Mouse (Mus musculus) intestine, postnatal 0 days (tissue): ENCODE measurements at regions not wholly inside any gene's neighbourhood (a gene's known extent, or its start where the extent isn't known, plus 50 kb on each side); places are given as distances from the start of the nearest gene placed in this dataset.

ENCODE experiments used
- ATAC-seq: fragments of 200-750 bp; cut with Nextera tagmentation; 2 replicates; pipeline ENCODE4 v1.8.0; 2017; ENCODE audit warnings: mild to moderate bottlenecking, moderate TSS enrichment, moderate library complexity
- H3K27ac ChIP-seq: fragments of 300-500 bp; sonication (generic); 2 replicates; pipeline ENCODE4 v1.5.1; 2014; ENCODE audit warnings: mild to moderate bottlenecking, low read depth, low read length, moderate library complexity
- H3K27me3 ChIP-seq: fragments of 300-500 bp; sonication (generic); replicated peaks from 2 replicates; pipeline ENCODE4 v1.6.1; 2014; ENCODE audit warnings: low read length, mixed read lengths; ENCODE audit not compliant: control insufficient read depth, insufficient read depth
- H3K36me3 ChIP-seq: fragments of 300-500 bp; sonication (generic); 2 replicates; pipeline ENCODE4 v1.6.1; 2014; ENCODE audit warnings: mild to moderate bottlenecking, moderate library complexity; ENCODE audit not compliant: control insufficient read depth, insufficient read depth
- H3K4me1 ChIP-seq: fragments of 300-500 bp; sonication (generic); replicated peaks from 2 replicates; pipeline ENCODE4 v1.6.1; 2014; ENCODE audit warnings: antibody characterized with exemption, low read length, mixed read lengths; ENCODE audit not compliant: control insufficient read depth, insufficient read depth
- H3K4me2 ChIP-seq: fragments of 300-500 bp; sonication (generic); replicated peaks from 2 replicates; pipeline ENCODE4 v1.6.1; 2014; ENCODE audit warnings: low read depth, mild to moderate bottlenecking, moderate library complexity
- H3K4me3 ChIP-seq: fragments of 300-500 bp; sonication (generic); 2 replicates; pipeline ENCODE4 v1.5.1; 2014; ENCODE audit warnings: low read depth, low read length
- H3K9ac ChIP-seq: fragments of 300-500 bp; sonication (generic); 2 replicates; pipeline ENCODE4 v1.6.1; 2014; ENCODE audit warnings: mild to moderate bottlenecking, low read depth, low read length
- H3K9me3 ChIP-seq: fragments of 300-500 bp; sonication (generic); 2 replicates; pipeline ENCODE4 v1.6.1; 2016; ENCODE audit warnings: mixed run types; ENCODE audit not compliant: control insufficient read depth
- CTCF ChIP-seq: sonication (generic); IDR thresholded peaks from 2 replicates; pipeline ENCODE4 v1.5.1; 2016; ENCODE audit warnings: low read depth, mild to moderate bottlenecking, control low read depth, antibody characterized with exemption, moderate library complexity
- WGBS: fragments of 180-500 bp; shearing (Covaris S2); extraction: QIAGEN DNeasy Blood & Tissue Kit; methylation state at CpG from one replicate; pipeline ENCODE4 v1.1.7; 2014; 5-methylcytosine and 5-hydroxymethylcytosine counted together

DNA sequence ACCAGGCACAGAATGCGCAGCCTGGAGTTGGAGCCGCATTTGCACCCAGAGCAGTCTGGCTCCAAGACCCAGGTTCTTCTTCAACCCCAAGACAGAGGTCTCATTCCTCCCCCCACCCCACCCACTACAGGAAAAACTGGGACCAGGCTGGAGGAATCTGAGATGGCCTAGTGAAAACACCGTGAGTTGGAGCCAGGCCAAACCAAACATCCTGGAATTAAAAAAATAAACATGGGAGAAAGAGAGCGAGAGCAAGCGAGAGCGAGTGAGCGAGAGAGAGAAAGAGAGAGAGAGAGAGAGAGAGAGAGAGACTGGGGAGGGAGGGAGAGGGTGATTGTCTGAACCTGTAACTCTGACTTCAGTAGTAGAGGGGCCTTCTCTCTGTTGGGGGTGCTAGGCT, 138.8 kb downstream of the Mn1 start:
- TF ChIP-seq CTCF, result no peak
- H3K4me3 ChIP-seq, result no peak overlapping the region
- H3K9ac ChIP-seq, result no peak overlapping the region
- WGBS, result 21% methylated on average over 7 of the region's 7 CpGs
- H3K27me3 ChIP-seq, result no peaks in the 10 kb centered on the region
- no peak overlapping the region for H3K4me2 ChIP-seq
- no peak overlapping the region for H3K27ac ChIP-seq
- H3K36me3 ChIP-seq, result no peaks in the 10 kb centered on the region
- no peaks in the 10 kb centered on the region for H3K4me1 ChIP-seq
- ATAC-seq, result no peak
- no peaks in the 10 kb centered on the region for H3K9me3 ChIP-seq

DNA sequence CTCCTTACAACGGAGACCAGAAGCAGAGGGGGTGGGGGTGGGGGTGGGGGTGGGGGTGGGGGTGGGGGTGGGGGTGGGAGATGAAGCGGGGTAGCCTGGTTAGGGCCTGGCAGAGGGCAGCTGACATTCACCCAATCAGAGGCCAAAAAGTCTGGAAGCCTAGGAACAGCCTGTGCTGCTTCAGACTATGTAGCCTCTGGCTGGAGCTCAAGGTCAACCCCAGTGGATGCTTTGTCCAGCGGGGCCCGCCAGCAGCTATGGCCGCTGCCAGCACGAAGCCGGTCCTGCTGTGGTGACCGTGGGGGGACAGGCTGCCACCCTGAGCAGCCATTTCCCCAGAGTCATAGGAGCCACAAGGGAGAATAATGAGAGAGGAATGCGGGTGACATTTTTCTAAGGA, 143.3 kb downstream of the Mn1 start:
- TF ChIP-seq CTCF, result no peak
- WGBS, result 61% methylated on average over 9 of the region's 9 CpGs
- ATAC-seq, result no peak

DNA sequence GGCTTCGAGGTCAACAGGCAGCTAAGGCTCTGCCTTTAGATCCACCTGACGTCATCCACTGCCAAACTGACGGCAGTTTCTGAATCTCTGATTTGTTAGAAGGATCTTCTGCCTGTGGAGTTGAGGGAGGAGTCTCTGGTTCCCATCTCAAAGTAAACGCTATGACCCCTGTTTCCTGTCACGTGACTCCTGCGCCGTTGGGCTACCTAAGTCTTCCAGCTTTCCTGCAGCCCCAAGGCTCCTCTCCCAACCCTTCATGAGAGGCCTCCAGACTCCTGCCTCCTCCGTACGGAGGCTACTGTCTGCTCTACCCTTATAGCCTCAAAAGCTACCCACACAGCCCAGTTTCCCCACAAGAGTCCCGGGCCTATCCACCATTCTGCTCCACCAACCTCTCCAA, 144.1 kb downstream of the Mn1 start:
- no peak for TF ChIP-seq CTCF
- H3K9me3 ChIP-seq, result no peaks in the 10 kb centered on the region
- WGBS, result 68% methylated on average over 10 of the region's 10 CpGs
- H3K4me2 ChIP-seq, result no peak overlapping the region
- H3K9ac ChIP-seq, result no peak overlapping the region
- H3K4me1 ChIP-seq, result no peaks in the 10 kb centered on the region
- H3K4me3 ChIP-seq, result no peak overlapping the region
- H3K36me3 ChIP-seq, result no peaks in the 10 kb centered on the region
- no peaks in the 10 kb centered on the region for H3K27me3 ChIP-seq
- ATAC-seq, result no peak
- H3K27ac ChIP-seq, result no peak overlapping the region

More for the DNA sequence above, 143.3 kb downstream of the Mn1 start:
- Histone ChIP-seq H3K36me3 (no peaks in the 10 kb centered on the region), H3K27ac (no peak overlapping the region), H3K9ac (no peak overlapping the region), H3K4me2 (no peak overlapping the region), H3K4me3 (no peak overlapping the region), H3K27me3 (no peaks in the 10 kb centered on the region), H3K9me3 (no peaks in the 10 kb centered on the region), H3K4me1 (no peaks in the 10 kb centered on the region)

DNA sequence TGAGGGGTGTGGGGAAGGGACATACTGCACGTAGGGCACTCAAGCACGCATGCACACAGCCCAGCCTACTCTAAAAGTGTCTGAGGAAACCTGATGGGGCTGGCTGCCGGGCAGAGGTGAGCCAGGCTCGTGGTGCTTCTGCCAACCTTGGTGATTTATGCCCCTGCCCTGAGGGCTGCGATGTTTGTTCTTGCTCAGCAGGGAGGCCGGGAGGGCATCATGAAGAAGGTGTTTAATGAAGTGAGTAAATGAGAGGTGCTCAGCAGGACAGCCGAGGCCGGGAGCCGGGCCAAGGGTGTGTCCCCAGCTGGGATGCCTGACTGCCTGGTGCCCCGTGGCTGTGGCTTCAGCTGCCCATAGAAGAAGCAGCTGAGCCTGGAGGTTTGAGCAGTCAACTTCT, 153.7 kb downstream of the Mn1 start:
- H3K4me3 ChIP-seq, result no peak overlapping the region
- WGBS, result 16% methylated on average over 10 of the region's 10 CpGs
- ATAC-seq, result no peak
- TF ChIP-seq CTCF, result no peak
- H3K4me1 ChIP-seq, result no peaks in the 10 kb centered on the region
- H3K9me3 ChIP-seq, result no peaks in the 10 kb centered on the region
- no peaks in the 10 kb centered on the region for H3K27me3 ChIP-seq
- no peak overlapping the region for H3K27ac ChIP-seq
- no peaks in the 10 kb centered on the region for H3K36me3 ChIP-seq
- no peak overlapping the region for H3K4me2 ChIP-seq
- no peak overlapping the region for H3K9ac ChIP-seq

DNA sequence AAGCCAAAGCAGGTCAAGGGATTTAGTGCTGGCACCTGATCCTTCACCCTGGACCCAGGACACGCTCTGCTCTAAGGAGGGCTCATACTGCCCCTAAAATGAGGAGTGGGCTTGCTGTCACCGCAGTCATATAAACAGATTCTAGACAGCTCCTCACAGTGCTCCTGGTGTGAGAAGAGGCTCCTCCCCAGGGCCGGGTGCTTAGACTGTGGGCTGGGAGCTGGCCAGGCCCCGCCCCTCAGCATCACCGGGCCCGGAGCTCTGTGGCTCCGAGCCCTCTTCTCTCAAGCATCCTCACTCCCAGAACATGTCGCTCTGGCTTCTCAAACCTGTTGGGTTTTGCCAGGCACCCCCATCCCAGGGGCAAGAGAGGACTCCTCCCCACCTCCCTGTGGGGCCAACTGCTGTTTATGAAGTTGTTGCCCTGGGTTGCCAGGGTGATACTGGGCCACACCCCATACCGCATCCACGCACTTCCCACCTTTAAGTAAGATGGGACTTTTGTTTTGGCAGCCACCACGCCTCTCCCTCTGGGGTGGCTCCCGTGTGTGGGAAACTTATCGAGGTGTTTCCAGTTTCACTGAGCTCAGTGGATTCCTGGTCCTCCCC, 156.2 kb downstream of the Mn1 start:
- TF ChIP-seq CTCF, result no peak
- H3K4me2 ChIP-seq, result no peak overlapping the region
- H3K27ac ChIP-seq, result no peak overlapping the region
- no peak for ATAC-seq
- no peak overlapping the region for H3K9ac ChIP-seq
- H3K4me3 ChIP-seq, result no peak overlapping the region
- no peaks in the 10 kb centered on the region for H3K9me3 ChIP-seq
- no peaks in the 10 kb centered on the region for H3K4me1 ChIP-seq
- no peaks in the 10 kb centered on the region for H3K36me3 ChIP-seq
- WGBS, result 20% methylated on average over 13 of the region's 13 CpGs
- no peaks in the 10 kb centered on the region for H3K27me3 ChIP-seq

DNA sequence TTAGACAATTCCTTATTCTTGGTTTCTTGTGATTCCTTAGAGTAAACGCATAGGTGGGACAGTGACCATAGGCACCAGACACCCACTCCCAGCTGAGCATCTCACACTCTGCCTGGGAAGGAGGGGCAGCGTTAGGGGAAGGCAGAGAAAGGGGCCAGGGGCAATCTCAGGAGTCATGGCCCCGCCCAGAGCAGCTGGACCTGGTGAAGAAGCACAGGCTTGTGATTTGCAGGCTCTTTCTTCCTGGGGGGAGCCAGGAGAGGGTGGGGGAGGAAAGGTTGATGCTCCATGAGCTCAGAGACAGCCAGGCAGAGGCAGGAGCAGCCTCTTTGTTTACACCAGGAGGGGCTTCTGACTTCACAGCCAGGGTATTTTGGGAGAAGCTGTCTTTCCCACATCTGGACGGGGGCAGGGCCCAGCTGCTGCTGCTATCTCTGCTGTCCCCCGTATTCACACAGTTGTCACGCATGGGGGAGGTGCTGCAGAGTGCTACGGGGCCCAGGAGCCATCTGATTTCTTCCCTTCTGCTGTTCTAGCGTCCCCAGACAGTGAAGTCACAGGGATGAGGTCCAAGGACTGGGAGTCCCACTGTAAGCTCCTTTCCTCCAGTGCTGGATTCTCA, 157.2 kb downstream of the Mn1 start:
- no peaks in the 10 kb centered on the region for H3K9me3 ChIP-seq
- no peak for TF ChIP-seq CTCF
- H3K36me3 ChIP-seq, result no peaks in the 10 kb centered on the region
- no peak overlapping the region for H3K27ac ChIP-seq
- no peak overlapping the region for H3K4me3 ChIP-seq
- ATAC-seq, result no peak
- H3K27me3 ChIP-seq, result no peaks in the 10 kb centered on the region
- H3K4me1 ChIP-seq, result no peaks in the 10 kb centered on the region
- 28% methylated on average over 8 of the region's 8 CpGs for WGBS
- no peak overlapping the region for H3K4me2 ChIP-seq
- no peak overlapping the region for H3K9ac ChIP-seq
